Mouse (Mus musculus) ES-E14 (cell line): ENCODE data around the gene Glyatl3. TPM values are rescaled to one million over a fixed set of nuclear protein-coding genes. Genes with fewer than 3 reads are reported as not detected.

Experiments used
- DNase-seq: peaks from one replicate; pipeline ENCODE4 v3.0.0-alpha.2; 2013; ENCODE audit warnings: low read depth, low spot score
- H3K27ac ChIP-seq: 2 replicates; pipeline ENCODE4 v1.5.1; 2012; ENCODE audit warnings: low read depth, mild to moderate bottlenecking, low read length, moderate library complexity, mixed read lengths; ENCODE audit not compliant: poor library complexity, insufficient read depth, severe bottlenecking
- H3K36me3 ChIP-seq: 2 replicates; pipeline ENCODE4 v1.6.1; 2012; ENCODE audit warnings: mild to moderate bottlenecking, low read length, moderate library complexity, mixed read lengths; ENCODE audit not compliant: control insufficient read depth, poor library complexity, insufficient read depth, severe bottlenecking
- H3K4me1 ChIP-seq, 2 experiments: fragments of 150-350 bp in 1 of 2; sonication (generic) in 1 of 2; 2 replicates each; pipeline ENCODE4 v1.6.1; 2012; ENCODE audit warnings: low read length in 2 of 2, mild to moderate bottlenecking in 1 of 2, mixed read lengths in 1 of 2; ENCODE audit not compliant: control insufficient read depth in 2 of 2, insufficient read depth in 2 of 2, poor library complexity in 1 of 2
- H3K4me3 ChIP-seq, 2 experiments: fragments of 150-350 bp in 1 of 2; sonication (generic) in 1 of 2; 2 replicates each; pipeline ENCODE4 v1.5.1; 2012; ENCODE audit warnings: low read length in 2 of 2, low read depth in 1 of 2, mild to moderate bottlenecking in 1 of 2, mixed read lengths in 1 of 2; ENCODE audit not compliant: insufficient read depth in 1 of 2, poor library complexity in 1 of 2, severe bottlenecking in 1 of 2
- H3K9ac ChIP-seq: 2 replicates; pipeline ENCODE4 v1.6.1; 2012; ENCODE audit warnings: low read depth, mild to moderate bottlenecking, low read length, mixed read lengths; ENCODE audit not compliant: poor library complexity, insufficient read depth, severe bottlenecking
- H3K9me3 ChIP-seq: fragments of 150-350 bp; sonication (generic); 2 replicates; pipeline ENCODE4 v1.6.1; 2012; ENCODE audit warnings: low read depth, mild to moderate bottlenecking, low read length; ENCODE audit not compliant: control insufficient read depth, insufficient read depth
- CHD2 ChIP-seq: IDR thresholded peaks from 2 replicates; pipeline ENCODE4 v1.6.1; 2014; ENCODE audit warnings: mild to moderate bottlenecking, low read depth, low read length, inconsistent platforms
- HCFC1 ChIP-seq: IDR thresholded peaks from 2 replicates; pipeline ENCODE4 v1.6.1; 2012; ENCODE audit warnings: low read length, inconsistent platforms, borderline replicate concordance; ENCODE audit not compliant: insufficient read depth
- MAFK ChIP-seq: IDR thresholded peaks from 2 replicates; pipeline ENCODE4 v1.6.1; 2014; ENCODE audit warnings: mild to moderate bottlenecking, low read depth, low read length, inconsistent platforms; ENCODE audit not compliant: insufficient read depth
- ZC3H11A ChIP-seq: IDR thresholded peaks from 2 replicates; pipeline ENCODE4 v1.6.1; 2012; ENCODE audit warnings: low read depth, mild to moderate bottlenecking, inconsistent platforms, low read length, borderline replicate concordance
- ZNF384 ChIP-seq: IDR thresholded peaks from 2 replicates; pipeline ENCODE4 v1.6.1; 2012; ENCODE audit warnings: low read depth, low read length, inconsistent platforms
- in situ Hi-C, 2 experiments: fragments of 600-800 bp; cut with MboI; formaldehyde crosslinking; loops; one replicate each; pipeline ENCODE4 v1.15.1; 2025; ENCODE audit warnings: low sequenced_read_pairs in 2 of 2, inconsistent platforms in 1 of 2; ENCODE audit not compliant: unreplicated experiment in 2 of 2
- total RNA-seq: library from RNA; depleted of rRNA; stranded (reverse); fragments of 300-350 nt; gene quantifications from 2 replicates; pipeline ENCODE4 v1.2.3, GENCODE M21; 2012

Gene Glyatl3
- total RNA-seq, 1 experiment: not detected

DNA sequence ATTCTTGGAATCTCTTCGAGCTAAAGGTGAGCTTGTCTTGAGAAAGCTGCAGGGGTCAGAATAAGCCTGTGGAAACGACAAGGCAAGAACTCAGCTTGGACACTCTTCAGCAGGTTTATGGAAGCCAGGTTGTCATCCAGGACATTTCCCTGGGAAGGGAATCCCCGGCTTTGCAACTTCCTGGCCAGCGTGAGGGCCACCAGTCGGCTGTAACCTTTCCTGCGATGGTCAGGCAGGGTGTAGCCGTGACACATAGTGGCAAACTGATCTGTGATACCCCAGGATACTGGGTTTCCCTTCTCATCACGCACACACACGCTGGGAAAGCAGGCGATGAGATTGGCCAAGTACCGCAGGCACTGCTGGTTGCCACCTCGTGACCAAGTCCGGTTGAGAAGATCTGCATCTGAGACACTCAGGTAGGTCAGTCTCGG, 9.4 kb downstream of the Glyatl3 start:
- peaks cover 0 to 6% of the 10 kb centered on the region in 2 experiments; a peak in 2 of 4 replicates for H3K4me1 ChIP-seq
- no peaks in the 10 kb centered on the region for H3K9me3 ChIP-seq
- DNase-seq: no peak
- in situ Hi-C loops: no loop called here
- peak overlapping the region; percentile 21 to 51; a peak in 3 of 4 replicates for H3K4me3 ChIP-seq
- H3K36me3 ChIP-seq: no peaks in the 10 kb centered on the region
- peak overlapping the region; percentile 44; the same call in 1 of the 2 replicates for H3K9ac ChIP-seq
- no peak for TF ChIP-seq ZC3H11A
- no peak for TF ChIP-seq CHD2
- no peak for TF ChIP-seq ZNF384
- no peak for TF ChIP-seq HCFC1
- no peak for TF ChIP-seq MAFK
- H3K27ac ChIP-seq: peak overlapping the region; percentile 67; the same call in 1 of the 2 replicates

DNA sequence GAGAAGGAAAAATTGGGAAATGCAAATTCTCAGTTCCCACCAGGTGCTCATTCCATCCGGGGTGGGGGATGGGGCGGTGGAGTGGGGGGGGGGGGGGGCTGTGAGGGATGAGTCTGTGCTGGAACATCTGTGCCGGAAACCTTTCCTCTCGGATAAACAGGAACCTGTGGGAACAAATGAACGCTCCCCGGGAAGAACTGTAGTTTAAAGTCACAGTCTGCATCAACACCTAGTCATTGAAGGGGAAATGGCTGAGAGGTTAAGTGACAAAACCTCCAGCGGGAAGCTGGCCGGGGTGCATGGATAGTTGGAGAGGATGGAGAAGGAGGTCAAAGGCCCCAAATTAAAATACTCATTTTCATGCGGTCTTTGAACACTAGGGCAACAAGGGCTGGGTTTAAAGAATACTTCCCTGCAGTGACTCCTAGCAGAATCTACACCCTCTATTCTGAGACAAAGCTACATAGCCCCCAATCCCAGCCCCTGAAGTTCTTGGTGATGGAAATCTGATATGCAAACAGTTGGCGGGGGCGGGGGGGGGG, 10.0 kb downstream of the Glyatl3 start:
- Histone ChIP-seq H3K9ac (no peak overlapping the region), H3K4me3 (no peak overlapping the region), H3K4me1 (peaks cover 0 to 8% of the 10 kb centered on the region in 2 experiments; a peak in 2 of 4 replicates), H3K27ac (no peak overlapping the region), H3K36me3 (no peaks in the 10 kb centered on the region), H3K9me3 (no peaks in the 10 kb centered on the region)
- TF ChIP-seq HCFC1 (no peak), MAFK (no peak), ZC3H11A (no peak), ZNF384 (no peak), CHD2 (no peak)
- in situ Hi-C loops: no loop called here
- DNase-seq: no peak

DNA sequence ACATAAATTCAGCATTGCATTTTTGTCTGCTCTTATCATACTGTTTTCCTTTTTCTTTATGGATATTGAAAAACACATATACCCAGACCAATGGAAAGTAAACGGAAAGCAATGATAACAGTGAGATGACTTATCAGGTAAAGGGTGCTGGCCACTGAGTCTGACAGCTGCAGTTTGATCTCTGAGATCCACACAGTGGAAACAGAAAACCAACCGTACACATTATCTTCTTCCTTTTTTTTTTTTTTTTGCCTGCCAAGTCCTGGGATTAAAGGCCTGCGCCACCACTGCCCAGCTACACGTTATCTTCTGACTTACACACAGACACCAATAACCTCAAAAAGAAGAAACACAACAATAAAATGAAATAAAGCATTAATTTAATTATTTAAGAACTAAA, 10.8 kb downstream of the Glyatl3 start:
- Histone ChIP-seq H3K4me3 (no peak overlapping the region), H3K9me3 (no peaks in the 10 kb centered on the region), H3K9ac (no peak overlapping the region), H3K27ac (no peak overlapping the region), H3K4me1 (peaks cover 0 to 8% of the 10 kb centered on the region in 2 experiments; a peak in 2 of 4 replicates), H3K36me3 (no peaks in the 10 kb centered on the region)
- no peak for DNase-seq
- TF ChIP-seq ZC3H11A (no peak), ZNF384 (no peak), HCFC1 (no peak)
- in situ Hi-C loops: no loop called here

DNA sequence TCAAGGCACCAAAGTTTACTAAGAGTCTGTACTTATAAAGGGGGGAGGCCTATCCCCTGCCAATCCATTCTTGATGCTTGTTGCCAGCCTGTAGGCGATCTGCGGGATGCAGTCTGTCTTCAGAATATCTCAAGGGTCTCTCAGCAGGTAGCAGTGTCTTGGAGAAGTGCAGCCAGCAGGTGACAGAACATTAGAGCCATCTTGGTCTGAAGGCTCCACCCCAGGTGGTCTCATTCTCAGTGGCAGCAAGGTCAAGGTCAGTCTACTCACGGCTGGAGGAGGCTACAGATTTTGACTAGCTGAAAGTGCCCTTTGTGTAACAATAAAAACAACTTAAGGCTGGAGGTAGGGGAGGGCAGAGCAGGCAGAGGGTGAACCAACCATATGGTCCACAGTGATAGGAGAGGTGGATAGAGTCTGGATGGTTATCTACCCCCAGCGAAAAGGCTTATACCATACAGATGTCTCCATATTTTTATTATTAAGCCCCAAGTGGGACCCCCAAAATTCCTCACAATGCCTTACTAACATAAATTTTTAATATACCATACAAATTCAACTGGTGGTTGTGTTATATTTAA, 14.3 kb downstream of the Glyatl3 start:
- no peak overlapping the region for H3K4me3 ChIP-seq
- in situ Hi-C loops: no loop called here

More for the DNA sequence above, 14.3 kb downstream of the Glyatl3 start:
- no peak overlapping the region for H3K9ac ChIP-seq
- peaks cover 0 to 7% of the 10 kb centered on the region in 2 experiments; a peak in 2 of 4 replicates for H3K4me1 ChIP-seq
- no peaks in the 10 kb centered on the region for H3K9me3 ChIP-seq
- no peak for DNase-seq
- H3K27ac ChIP-seq: no peak overlapping the region
- no peak for TF ChIP-seq CHD2
- TF ChIP-seq MAFK: no peak
- TF ChIP-seq HCFC1: no peak
- no peak for TF ChIP-seq ZC3H11A
- no peak for TF ChIP-seq ZNF384
- H3K36me3 ChIP-seq: no peaks in the 10 kb centered on the region
